Mouse (Mus musculus): ENCODE measurements at regions not wholly inside any gene's neighbourhood (a gene's known extent, or its start where the extent isn't known, plus 50 kb on each side); places are given as distances from the start of the nearest gene placed in this dataset.

- no peak overlapping the region for H3K9ac ChIP-seq (ENCODE audit: insufficient read depth, low read depth)
- no peaks in the 10 kb centered on the region for H3K79me2 ChIP-seq (replicated peaks; ENCODE audit: control insufficient read depth, extremely low read depth, insufficient read depth, poor library complexity, severe bottlenecking)
- H3K27ac ChIP-seq (ENCODE audit: insufficient read depth, low read depth): no peak overlapping the region
- no peaks in the 10 kb centered on the region for H3K4me1 ChIP-seq (ENCODE audit: control insufficient read depth in 1 of 2, insufficient read depth in 2 of 2)
- H3K4me3 ChIP-seq (replicated peaks in 1 of 3; ENCODE audit: low read depth in 2 of 3, low read length in 2 of 3, poor library complexity in 1 of 3): no peak overlapping the region
- dilution Hi-C loops (cut with MboI; ENCODE audit: extremely low pct_ligation_motif_present, extremely low pct_unique_long_range_greater_than_20kb, low sequenced_read_pairs): no loop called here
- H3K9me3 ChIP-seq (replicated peaks; ENCODE audit: low read length): no peaks in the 10 kb centered on the region
- no peak for DNase-seq (ENCODE audit: extremely low read depth)
- H3K4me2 ChIP-seq (ENCODE audit: insufficient read depth, low read depth, poor library complexity, severe bottlenecking): no peak overlapping the region
- H3K27me3 ChIP-seq (replicated peaks): no peaks in the 10 kb centered on the region
- TF ChIP-seq JUND (conservative IDR thresholded peaks at IDR 0.05; ENCODE audit: low read depth, low read length): no peak
- no peak for TF ChIP-seq RAD21 (IDR thresholded peaks at IDR 0.05; ENCODE audit: low read depth, low read length)
- no peak for TF ChIP-seq UBTF (IDR thresholded peaks at IDR 0.05; ENCODE audit: low read depth, low read length)
- no peak for TF ChIP-seq MEF2A (IDR thresholded peaks at IDR 0.05; ENCODE audit: borderline replicate concordance, low read depth, low read length)
- no peak for TF ChIP-seq MXI1 (IDR thresholded peaks at IDR 0.05; ENCODE audit: low read depth, low read length)
- no peak for TF ChIP-seq JUN (IDR thresholded peaks at IDR 0.05; ENCODE audit: insufficient read depth, low read depth, low read length)
- TF ChIP-seq RCOR1 (conservative IDR thresholded peaks at IDR 0.05; ENCODE audit: low read depth, low read length): no peak
- no peak for TF ChIP-seq BHLHE40 (IDR thresholded peaks at IDR 0.05; ENCODE audit: low read depth, low read length)
- no peak for TF ChIP-seq ZC3H11A (IDR thresholded peaks at IDR 0.05; ENCODE audit: low read depth, low read length)
- TF ChIP-seq TBP (conservative IDR thresholded peaks at IDR 0.05; ENCODE audit: low read depth, low read length): no peak
- no peak for TF ChIP-seq USF1 (IDR thresholded peaks at IDR 0.05; ENCODE audit: low read depth, low read length)
- no peak for TF ChIP-seq HCFC1 (IDR thresholded peaks at IDR 0.05; ENCODE audit: low read depth, low read length)
- TF ChIP-seq ZMIZ1 (IDR thresholded peaks at IDR 0.05; ENCODE audit: low read depth, low read length): no peak
- TF ChIP-seq KAT2A (IDR thresholded peaks at IDR 0.05; ENCODE audit: insufficient replicate concordance, low read length): no peak
- no peak for TF ChIP-seq ELF1 (IDR thresholded peaks at IDR 0.05; ENCODE audit: low read depth, low read length)
- no peak for TF ChIP-seq CHD1 (IDR thresholded peaks at IDR 0.05; ENCODE audit: low read depth, low read length)
- no peak for TF ChIP-seq ETS1 (conservative IDR thresholded peaks at IDR 0.05; ENCODE audit: low read depth, low read length)
- in situ Hi-C loops (cut with MboI; ENCODE audit: low pct_ligation_motif_present, low pct_unique_long_range_greater_than_20kb, low sequenced_read_pairs): no loop called here
- H3K36me3 ChIP-seq (replicated peaks in 1 of 2; ENCODE audit: control insufficient read depth in 1 of 2, insufficient read depth in 1 of 2, low read length in 1 of 2): no peaks in the 10 kb centered on the region
These were observed 182.9 kb upstream of the Sfrp2 start for GRCm38 (mm10) chr3:83583071-83583672.

GRCm38 (mm10) chr3:83586086-83586485 is 180.0 kb upstream of the Sfrp2 start:
- Histone ChIP-seq H3K9me3 (replicated peaks; ENCODE audit: low read length) (no peaks in the 10 kb centered on the region), H3K9ac (ENCODE audit: insufficient read depth, low read depth) (no peak overlapping the region), H3K79me2 (replicated peaks; ENCODE audit: control insufficient read depth, extremely low read depth, insufficient read depth, poor library complexity, severe bottlenecking) (no peaks in the 10 kb centered on the region), H3K4me3 (replicated peaks in 1 of 3; ENCODE audit: low read depth in 2 of 3, low read length in 2 of 3, poor library complexity in 1 of 3) (no peak overlapping the region), H3K4me1 (ENCODE audit: control insufficient read depth in 1 of 2, insufficient read depth in 2 of 2) (no peaks in the 10 kb centered on the region), H3K27ac (ENCODE audit: insufficient read depth, low read depth) (no peak overlapping the region), H3K27me3 (replicated peaks) (no peaks in the 10 kb centered on the region), H3K36me3 (replicated peaks in 1 of 2; ENCODE audit: control insufficient read depth in 1 of 2, insufficient read depth in 1 of 2, low read length in 1 of 2) (no peaks in the 10 kb centered on the region), H3K4me2 (ENCODE audit: insufficient read depth, low read depth, poor library complexity, severe bottlenecking) (no peak overlapping the region)
- dilution Hi-C loops (cut with MboI; ENCODE audit: extremely low pct_ligation_motif_present, extremely low pct_unique_long_range_greater_than_20kb, low sequenced_read_pairs) (no loop called here), in situ Hi-C loops (cut with MboI; ENCODE audit: low pct_ligation_motif_present, low pct_unique_long_range_greater_than_20kb, low sequenced_read_pairs) (no loop called here)
- no peak for TF ChIP-seq JUN (IDR thresholded peaks at IDR 0.05; ENCODE audit: insufficient read depth, low read depth, low read length)
- TF ChIP-seq ZNF384 (IDR thresholded peaks at IDR 0.05; ENCODE audit: low read depth, low read length): no peak
- TF ChIP-seq ETS1 (conservative IDR thresholded peaks at IDR 0.05; ENCODE audit: low read depth, low read length): no peak
- TF ChIP-seq E2F4 (IDR thresholded peaks at IDR 0.05; ENCODE audit: insufficient replicate concordance, low read depth, low read length): no peak
- TF ChIP-seq CHD2 (IDR thresholded peaks at IDR 0.05; ENCODE audit: low read length): no peak
- no peak for TF ChIP-seq MEF2A (IDR thresholded peaks at IDR 0.05; ENCODE audit: borderline replicate concordance, low read depth, low read length)
- no peak for DNase-seq (ENCODE audit: extremely low read depth)

Measured in CH12.LX (cell line).